8 mouse cellular contexts compared by ENCODE assay signal in the genomic region with DNA sequence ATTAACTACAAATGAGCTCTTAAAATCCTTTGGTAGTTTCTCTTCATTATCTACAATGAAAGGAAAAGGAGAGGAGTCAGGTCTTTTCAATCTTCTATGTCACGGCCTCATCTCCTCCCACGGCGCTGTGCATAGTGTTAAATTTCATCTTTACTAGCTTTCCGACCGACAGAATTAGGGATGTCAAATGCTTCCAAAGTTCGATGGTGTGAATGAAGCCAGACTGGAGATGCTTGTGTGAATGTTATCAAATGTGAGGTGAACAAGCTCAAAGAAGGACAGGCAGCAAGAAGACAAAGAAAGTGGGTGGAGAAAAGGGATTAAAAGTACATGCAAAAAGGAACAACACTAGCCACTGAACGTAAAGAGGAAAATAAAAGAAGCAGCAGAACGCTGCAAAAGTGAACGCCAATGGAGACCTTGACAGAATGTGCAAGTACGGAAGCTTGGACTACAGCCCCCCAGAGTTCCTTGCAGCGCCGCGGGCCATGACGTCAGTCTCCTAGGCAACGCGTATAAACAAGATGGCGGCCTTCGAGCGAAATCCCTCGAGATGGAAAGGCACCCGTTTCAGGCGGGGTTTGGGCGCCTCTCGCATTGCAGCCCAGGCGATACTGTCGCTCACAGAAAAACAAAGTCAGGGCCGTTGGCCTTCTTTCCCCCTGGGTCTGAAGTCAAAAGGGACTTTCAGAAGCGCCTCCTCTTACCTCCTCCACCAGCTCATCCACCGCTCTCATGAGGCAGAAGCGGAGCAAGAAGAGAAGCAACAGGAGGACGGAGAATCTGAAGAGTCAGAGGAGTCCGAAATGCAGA. TPM values are rescaled to one million over a fixed set of nuclear protein-coding genes. Genes with fewer than 3 reads are reported as not detected.
DNase-seq lines count a peak whose midpoint lies in the region; ATAC-seq lines count a peak whose summit lies in the region.

A gene (plus strand): TSS at position 516 of the 813 bp plus-strand sequence.

- DNase-seq in WW6 (ENCODE audit: low read depth, low spot score) = peak; percentile 67
- peak; percentile 82 to 83 for DNase-seq in cerebellum, postnatal 36 days
- DNase-seq in gastrocnemius, adult 8-10 months (ENCODE audit: low spot score in 2 of 2) = peak; percentile 43 to 65
- peak; percentile 90 for DNase-seq in induced T-regulatory cell, adult 2 months (ENCODE audit: low read depth)
- peak; percentile 59 to 88 for DNase-seq in left cerebral cortex, adult 9 months (ENCODE audit: low spot score in 2 of 2)
- DNase-seq in right cerebral cortex, postnatal 14 days = peak; percentile 88
- peak; percentile 66 to 81 for DNase-seq in urinary bladder, postnatal 36 days (ENCODE audit: low spot score in 2 of 2)

- ATAC-seq in megakaryocyte progenitor cell, adult 5-6 weeks (replicated peaks; ENCODE audit: poor library complexity) = peak; percentile 98

RNA-seq across cellular contexts. Expression of the gene that starts here (rescaled TPM):
- total RNA-seq in gastrocnemius, adult 8-10 months (2022) = not detected
- total RNA-seq in megakaryocyte progenitor cell, adult 5-6 weeks (2015) = 0.12 and 0.81 TPM in 2 replicates
- total RNA-seq in megakaryocyte progenitor cell, adult 5-6 weeks (2017) = 0.03 TPM in 1 of 2 replicates, not detected in the other

Comparison
In these comparisons a context has a peak if more than half of its experiments do, and no peak if none do; other contexts are left out.
1. Peak in every context shown above with its lines: DNase-seq and ATAC-seq.
2. Peak in DNase-seq in gastrocnemius, adult 8-10 months; RNA of the gene not detected or under 1 TPM.
3. Peak in ATAC-seq in megakaryocyte progenitor cell, adult 5-6 weeks; RNA of the gene not detected or under 1 TPM.